Mouse (Mus musculus) forebrain, embryonic 15.5 days (tissue): ENCODE measurements at regions not wholly inside any gene's neighbourhood (a gene's known extent, or its start where the extent isn't known, plus 50 kb on each side); places are given as distances from the start of the nearest gene placed in this dataset.
A peak's percentile ranks its signal among the peaks of the same experiment; 100 is the strongest.

Source experiments
- ATAC-seq: fragments of 200-750 bp; cut with Nextera tagmentation; replicated peaks from 2 replicates; pipeline ENCODE4 v1.8.0; 2017; ENCODE audit warnings: mild to moderate bottlenecking, moderate TSS enrichment, moderate library complexity
- H3K27ac ChIP-seq: fragments of 300-500 bp; sonication (generic); replicated peaks from 2 replicates; pipeline ENCODE4 v1.5.1; 2015; ENCODE audit warnings: mild to moderate bottlenecking, inconsistent platforms
- H3K27me3 ChIP-seq: fragments of 300-500 bp; sonication (generic); 2 replicates; pipeline ENCODE4 v1.6.1; 2015; ENCODE audit warnings: inconsistent platforms
- H3K36me3 ChIP-seq: fragments of 300-500 bp; sonication (generic); 2 replicates; pipeline ENCODE4 v1.6.1; 2015; ENCODE audit warnings: mild to moderate bottlenecking, inconsistent platforms
- H3K4me1 ChIP-seq: fragments of 300-500 bp; sonication (generic); 2 replicates; pipeline ENCODE4 v1.6.1; 2015; ENCODE audit warnings: inconsistent platforms
- H3K4me2 ChIP-seq: fragments of 300-500 bp; sonication (generic); replicated peaks from 2 replicates; pipeline ENCODE4 v1.6.1; 2015; ENCODE audit warnings: mild to moderate bottlenecking, inconsistent platforms
- H3K4me3 ChIP-seq: fragments of 300-500 bp; sonication (generic); 2 replicates; pipeline ENCODE4 v1.5.1; 2015; ENCODE audit warnings: mild to moderate bottlenecking, inconsistent platforms
- H3K9ac ChIP-seq: fragments of 300-500 bp; sonication (generic); replicated peaks from 2 replicates; pipeline ENCODE4 v1.6.1; 2015; ENCODE audit warnings: mild to moderate bottlenecking, inconsistent platforms
- H3K9me3 ChIP-seq: fragments of 300-500 bp; sonication (generic); 2 replicates; pipeline ENCODE4 v1.6.1; 2016; ENCODE audit warnings: inconsistent platforms
- WGBS: fragments of 180-500 bp; shearing (Covaris S2); methylation state at CpG from one replicate; pipeline ENCODE4 v1.1.7; 2015; ENCODE audit warnings: mixed read lengths; 5-methylcytosine and 5-hydroxymethylcytosine counted together

DNA sequence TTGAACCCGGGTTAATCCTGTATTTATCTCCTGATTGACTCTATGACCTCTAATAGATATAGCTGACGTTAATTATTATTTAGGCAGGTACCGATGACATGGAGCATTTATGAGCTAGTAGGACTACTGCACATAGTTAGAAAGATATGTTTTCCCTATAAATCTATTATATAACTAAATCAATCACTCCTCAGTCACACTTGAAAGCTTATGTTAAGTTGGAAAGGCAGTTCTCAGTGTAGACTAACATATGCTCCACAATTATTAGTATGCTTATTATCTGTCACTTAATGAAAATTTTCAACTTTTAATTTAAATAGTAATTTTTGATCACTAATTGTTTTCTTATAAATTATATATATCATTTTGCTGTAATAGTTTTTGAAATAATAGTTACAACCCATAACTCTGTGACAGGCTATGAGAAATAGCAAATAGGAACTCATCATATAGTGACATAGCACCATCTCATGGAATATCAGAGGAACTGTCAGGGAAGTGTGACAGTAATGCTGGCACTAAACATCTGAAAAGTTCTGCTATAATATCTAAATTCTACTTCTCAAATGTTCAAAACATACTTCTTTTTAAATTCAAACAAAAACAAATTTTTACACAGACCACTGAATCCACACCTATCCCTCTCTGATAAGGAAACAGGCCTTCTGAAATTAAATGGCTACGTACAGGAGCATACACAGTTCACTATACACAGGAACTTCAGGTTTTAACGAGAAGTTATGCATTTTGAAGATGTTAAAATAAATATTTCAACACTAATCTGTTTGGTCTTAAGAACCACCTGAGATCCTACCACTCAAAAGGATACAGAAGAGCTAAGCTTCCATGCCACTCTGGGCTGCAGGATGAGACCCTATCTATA is 75.3 kb upstream of the Map2 start:
- 83% methylated on average over 5 of the region's 5 CpGs for WGBS
- no peaks in the 10 kb centered on the region for H3K27me3 ChIP-seq
- H3K4me3 ChIP-seq, result no peak overlapping the region
- ATAC-seq, result peak; percentile 78; the same call in 1 of the 2 replicates
- no peak overlapping the region for H3K27ac ChIP-seq
- H3K4me1 ChIP-seq, result no peaks in the 10 kb centered on the region
- no peak overlapping the region for H3K9ac ChIP-seq
- H3K4me2 ChIP-seq, result no peak overlapping the region
- H3K9me3 ChIP-seq, result no peaks in the 10 kb centered on the region
- no peaks in the 10 kb centered on the region for H3K36me3 ChIP-seq

- no peak overlapping the region for H3K9ac ChIP-seq
- H3K9me3 ChIP-seq, result no peaks in the 10 kb centered on the region
- no peaks in the 10 kb centered on the region for H3K36me3 ChIP-seq
- no peak overlapping the region for H3K27ac ChIP-seq
- WGBS, result 44% methylated on average over 2 of the region's 2 CpGs
- H3K27me3 ChIP-seq, result no peaks in the 10 kb centered on the region
- no peak for ATAC-seq
- no peak overlapping the region for H3K4me3 ChIP-seq
- no peaks in the 10 kb centered on the region for H3K4me1 ChIP-seq
- H3K4me2 ChIP-seq, result no peak overlapping the region
Measured at GRCm38 (mm10) chr1:66101419-66101818, 73.7 kb upstream of the Map2 start.

GRCm38 (mm10) chr1:66104493-66104892 is 70.6 kb upstream of the Map2 start:
- Histone ChIP-seq H3K4me2 (no peak overlapping the region), H3K4me1 (no peaks in the 10 kb centered on the region), H3K9ac (no peak overlapping the region), H3K27ac (no peak overlapping the region), H3K36me3 (no peaks in the 10 kb centered on the region), H3K4me3 (no peak overlapping the region), H3K27me3 (no peaks in the 10 kb centered on the region), H3K9me3 (no peaks in the 10 kb centered on the region)
- WGBS, result 41% methylated on average over 1 of the region's 1 CpGs
- ATAC-seq, result peak; percentile 21; the same call in 1 of the 2 replicates

GRCm38 (mm10) chr1:66105206-66105605 is 69.9 kb upstream of the Map2 start:
- H3K27ac ChIP-seq, result no peak overlapping the region
- WGBS, result 83% methylated on average over 5 of the region's 5 CpGs
- H3K36me3 ChIP-seq, result no peaks in the 10 kb centered on the region
- no peak overlapping the region for H3K4me3 ChIP-seq
- no peaks in the 10 kb centered on the region for H3K4me1 ChIP-seq
- H3K9me3 ChIP-seq, result no peaks in the 10 kb centered on the region
- H3K4me2 ChIP-seq, result no peak overlapping the region
- H3K9ac ChIP-seq, result no peak overlapping the region
- H3K27me3 ChIP-seq, result no peaks in the 10 kb centered on the region
- ATAC-seq, result no peak

GRCm38 (mm10) chr1:66108051-66108450 is 67.0 kb upstream of the Map2 start:
- H3K36me3 ChIP-seq, result no peaks in the 10 kb centered on the region
- 77% methylated on average over 3 of the region's 3 CpGs for WGBS
- no peaks in the 10 kb centered on the region for H3K27me3 ChIP-seq
- no peak for ATAC-seq
- no peak overlapping the region for H3K4me2 ChIP-seq
- H3K9me3 ChIP-seq, result no peaks in the 10 kb centered on the region
- no peak overlapping the region for H3K9ac ChIP-seq
- no peak overlapping the region for H3K4me3 ChIP-seq
- no peak overlapping the region for H3K27ac ChIP-seq
- H3K4me1 ChIP-seq, result no peaks in the 10 kb centered on the region

GRCm38 (mm10) chr1:66113916-66114315 is 61.2 kb upstream of the Map2 start:
- no peak overlapping the region for H3K9ac ChIP-seq
- H3K4me1 ChIP-seq, result no peaks in the 10 kb centered on the region
- no peaks in the 10 kb centered on the region for H3K27me3 ChIP-seq
- no peak for ATAC-seq
- H3K36me3 ChIP-seq, result no peaks in the 10 kb centered on the region
- no peak overlapping the region for H3K4me3 ChIP-seq
- no peak overlapping the region for H3K27ac ChIP-seq
- WGBS, result 65% methylated on average over 1 of the region's 1 CpGs
- no peaks in the 10 kb centered on the region; the same call in 1 of the 2 replicates for H3K9me3 ChIP-seq
- no peak overlapping the region for H3K4me2 ChIP-seq

- no peaks in the 10 kb centered on the region; the same call in 1 of the 2 replicates for H3K9me3 ChIP-seq
- no peaks in the 10 kb centered on the region for H3K36me3 ChIP-seq
- H3K4me1 ChIP-seq, result no peaks in the 10 kb centered on the region
- no peak overlapping the region for H3K9ac ChIP-seq
- no peak overlapping the region for H3K4me3 ChIP-seq
- no peak overlapping the region for H3K27ac ChIP-seq
- WGBS, result 69% methylated on average over 3 of the region's 3 CpGs
- no peak overlapping the region for H3K4me2 ChIP-seq
- no peaks in the 10 kb centered on the region for H3K27me3 ChIP-seq
- ATAC-seq, result no peak
Measured at GRCm38 (mm10) chr1:66115330-66115729, 59.7 kb upstream of the Map2 start.
